Mouse (Mus musculus): Measurements from ENCODE around the gene Emc10. TPM values are rescaled to one million over a fixed set of nuclear protein-coding genes. Genes with fewer than 3 reads are reported as not detected.

Emc10 gene
- polyA plus RNA-seq, 1 experiment from 2014 or later = 81.6 TPM

- ATAC-seq (replicated peaks; ENCODE audit: insufficient number of reproducible peaks, insufficient read depth, low FRiP score, low read depth) = no peak
- peaks cover 9% of the 10 kb centered on the region; the same call in 1 of the 2 replicates for H3K36me3 ChIP-seq
- peaks cover 47% of the 10 kb centered on the region for H3K27me3 ChIP-seq
- H3K4me3 ChIP-seq = no peak overlapping the region
- no peak overlapping the region for H3K9ac ChIP-seq
- peaks cover 15% of the 10 kb centered on the region for H3K4me1 ChIP-seq (replicated peaks)
- no peak overlapping the region for H3K27ac ChIP-seq
- H3K4me2 ChIP-seq = no peak overlapping the region
- WGBS = 71% methylated on average over 6 of the region's 6 CpGs
- no peaks in the 10 kb centered on the region; the same call in 1 of the 2 replicates for H3K9me3 ChIP-seq (replicated peaks)
Observed at GRCm38 (mm10) chr7:44460067-44460466, 36.3 kb downstream of the Emc10 start.

- H3K27me3 ChIP-seq = peaks cover 22% of the 10 kb centered on the region
- no peak overlapping the region for H3K4me3 ChIP-seq
- WGBS = 86% methylated on average over 1 of the region's 1 CpGs
- ATAC-seq (replicated peaks; ENCODE audit: insufficient number of reproducible peaks, insufficient read depth, low FRiP score, low read depth) = no peak
- no peaks in the 10 kb centered on the region; the same call in 1 of the 2 replicates for H3K9me3 ChIP-seq (replicated peaks)
- H3K36me3 ChIP-seq = peaks cover 2% of the 10 kb centered on the region; the same call in 1 of the 2 replicates
- peaks cover 6% of the 10 kb centered on the region for H3K4me1 ChIP-seq (replicated peaks)
- H3K9ac ChIP-seq = no peak overlapping the region
- no peak overlapping the region for H3K27ac ChIP-seq
- H3K4me2 ChIP-seq = no peak overlapping the region
Observed at GRCm38 (mm10) chr7:44456302-44456701, 40.0 kb downstream of the Emc10 start.

GRCm38 (mm10) chr7:44453256-44453655 lies 43.1 kb downstream of the Emc10 start:
- Histone ChIP-seq H3K4me2 (no peak overlapping the region), H3K9me3 (replicated peaks) (no peaks in the 10 kb centered on the region), H3K4me1 (replicated peaks) (peaks cover 6% of the 10 kb centered on the region), H3K9ac (peak overlapping the region; percentile 31; the same call in 1 of the 2 replicates), H3K27ac (no peak overlapping the region; the same call in 1 of the 2 replicates), H3K4me3 (no peak overlapping the region), H3K27me3 (no peaks in the 10 kb centered on the region), H3K36me3 (no peaks in the 10 kb centered on the region)
- 21% methylated on average over 3 of the region's 3 CpGs for WGBS
- ATAC-seq (replicated peaks; ENCODE audit: insufficient number of reproducible peaks, insufficient read depth, low FRiP score, low read depth) = peak; percentile 38; the same call in 1 of the 2 replicates

- Histone ChIP-seq H3K9me3 (replicated peaks) (no peaks in the 10 kb centered on the region), H3K27me3 (peaks cover 49% of the 10 kb centered on the region), H3K27ac (peak overlapping the region; percentile 19; the same call in 1 of the 2 replicates), H3K4me2 (no peak overlapping the region), H3K36me3 (0 out of 2 replicates have a peak, but pooled peaks cover 3% of the 10 kb centered on the region), H3K4me3 (no peak overlapping the region), H3K9ac (no peak overlapping the region), H3K4me1 (replicated peaks) (peaks cover 49% of the 10 kb centered on the region)
- WGBS = 30% methylated on average over 12 of the region's 12 CpGs
- no peak for ATAC-seq (replicated peaks; ENCODE audit: insufficient number of reproducible peaks, insufficient read depth, low FRiP score, low read depth)
Observed at GRCm38 (mm10) chr7:44446070-44446855, 50.1 kb downstream of the Emc10 start.

- Histone ChIP-seq H3K27me3 (peaks cover 56% of the 10 kb centered on the region), H3K9ac (peak overlapping the region; percentile 8; the same call in 1 of the 2 replicates), H3K9me3 (replicated peaks) (no peaks in the 10 kb centered on the region), H3K36me3 (0 out of 2 replicates have a peak, but pooled peaks cover 3% of the 10 kb centered on the region), H3K27ac (no peak overlapping the region), H3K4me1 (replicated peaks) (peaks cover 49% of the 10 kb centered on the region), H3K4me3 (peak overlapping the region; percentile 12; the same call in 1 of the 2 replicates), H3K4me2 (peak overlapping the region; percentile 76; the same call in 1 of the 2 replicates)
- WGBS = 35% methylated on average over 7 of the region's 7 CpGs
- no peak for ATAC-seq (replicated peaks; ENCODE audit: insufficient number of reproducible peaks, insufficient read depth, low FRiP score, low read depth)
Observed at GRCm38 (mm10) chr7:44445528-44445923, 50.8 kb downstream of the Emc10 start.

GRCm38 (mm10) chr7:44444886-44445527 lies 51.3 kb downstream of the Emc10 start:
- Histone ChIP-seq H3K9ac (peak overlapping the region; percentile 14; the same call in 1 of the 2 replicates), H3K4me3 (peak overlapping the region; percentile 12; the same call in 1 of the 2 replicates), H3K27ac (no peak overlapping the region), H3K9me3 (replicated peaks) (no peaks in the 10 kb centered on the region), H3K4me1 (replicated peaks) (peaks cover 49% of the 10 kb centered on the region), H3K4me2 (peak overlapping the region; percentile 76), H3K36me3 (0 out of 2 replicates have a peak, but pooled peaks cover 3% of the 10 kb centered on the region), H3K27me3 (peaks cover 61% of the 10 kb centered on the region)
- WGBS = 20% methylated on average over 29 of the region's 29 CpGs
- ATAC-seq (replicated peaks; ENCODE audit: insufficient number of reproducible peaks, insufficient read depth, low FRiP score, low read depth) = no peak

GRCm38 (mm10) chr7:44443268-44444173 lies 52.8 kb downstream of the Emc10 start:
- Histone ChIP-seq H3K27me3 (peaks cover 70% of the 10 kb centered on the region), H3K36me3 (0 out of 2 replicates have a peak, but pooled peaks cover 3% of the 10 kb centered on the region), H3K4me2 (peak overlapping the region; percentile 76), H3K27ac (peak overlapping the region; percentile 80), H3K4me3 (peak overlapping the region; percentile 59), H3K4me1 (replicated peaks) (peaks cover 49% of the 10 kb centered on the region), H3K9me3 (replicated peaks) (no peaks in the 10 kb centered on the region), H3K9ac (peak overlapping the region; percentile 70)
- peak; percentile 41 for ATAC-seq (replicated peaks; ENCODE audit: insufficient number of reproducible peaks, insufficient read depth, low FRiP score, low read depth)
- 13% methylated on average over 20 of the region's 20 CpGs for WGBS

- H3K4me2 ChIP-seq = peak overlapping the region; percentile 76
Observed at GRCm38 (mm10) chr7:44442407-44442821, 53.9 kb downstream of the Emc10 start.

GRCm38 (mm10) chr7:44441648-44442109 lies 54.6 kb downstream of the Emc10 start:
- peak overlapping the region; percentile 70 for H3K9ac ChIP-seq
- peak overlapping the region; percentile 80 for H3K27ac ChIP-seq
- H3K27me3 ChIP-seq = peaks cover 82% of the 10 kb centered on the region
- peaks cover 44% of the 10 kb centered on the region for H3K4me1 ChIP-seq (replicated peaks)
- H3K4me2 ChIP-seq = peak overlapping the region; percentile 76
- ATAC-seq (replicated peaks; ENCODE audit: insufficient number of reproducible peaks, insufficient read depth, low FRiP score, low read depth) = no peak; the same call in 1 of the 2 replicates
- no peaks in the 10 kb centered on the region for H3K36me3 ChIP-seq
- H3K4me3 ChIP-seq = peak overlapping the region; percentile 59
- under 1% methylated on average over 14 of the region's 14 CpGs for WGBS
- H3K9me3 ChIP-seq (replicated peaks) = no peaks in the 10 kb centered on the region

More at GRCm38 (mm10) chr7:44442407-44442821, 53.9 kb downstream of the Emc10 start:
- ATAC-seq (replicated peaks; ENCODE audit: insufficient number of reproducible peaks, insufficient read depth, low FRiP score, low read depth) = no peak
- Histone ChIP-seq H3K9me3 (replicated peaks) (no peaks in the 10 kb centered on the region), H3K27ac (peak overlapping the region; percentile 80), H3K36me3 (0 out of 2 replicates have a peak, but pooled peaks cover 3% of the 10 kb centered on the region), H3K4me3 (peak overlapping the region; percentile 59), H3K4me1 (replicated peaks) (peaks cover 47% of the 10 kb centered on the region), H3K9ac (peak overlapping the region; percentile 70), H3K27me3 (peaks cover 80% of the 10 kb centered on the region)
- WGBS = 2% methylated on average over 14 of the region's 14 CpGs

GRCm38 (mm10) chr7:44441180-44441579 lies 55.1 kb downstream of the Emc10 start:
- Histone ChIP-seq H3K27ac (peak overlapping the region; percentile 80; the same call in 1 of the 2 replicates), H3K4me3 (no peak overlapping the region), H3K4me1 (replicated peaks) (peaks cover 39% of the 10 kb centered on the region), H3K27me3 (peaks cover 80% of the 10 kb centered on the region), H3K9me3 (replicated peaks) (no peaks in the 10 kb centered on the region), H3K36me3 (no peaks in the 10 kb centered on the region), H3K4me2 (peak overlapping the region; percentile 76; the same call in 1 of the 2 replicates), H3K9ac (no peak overlapping the region)
- 6% methylated on average over 1 of the region's 1 CpGs for WGBS
- ATAC-seq (replicated peaks; ENCODE audit: insufficient number of reproducible peaks, insufficient read depth, low FRiP score, low read depth) = no peak
